Mouse (Mus musculus) CD4-positive, CD25-positive, alpha-beta regulatory T cell, adult 4 months (primary cell): ENCODE results near the gene Gatc. TPM values are rescaled to one million over a fixed set of nuclear protein-coding genes. Genes with fewer than 3 reads are reported as not detected.
"Not testable (repeated sequence)": the region's sequence is repeated elsewhere in the genome, so short reads cannot be mapped to it uniquely, and the experiment has no call there.

ENCODE experiments used
- ATAC-seq: one replicate; pipeline ENCODE4 v1.8.0; 2017
- polyA plus RNA-seq, 2 experiments: library from polyadenylated mRNA; unstranded; fragments of 100-300 nt; shearing (Covaris generic); gene quantifications; one replicate each; pipeline ENCODE4 v1.2.1; 2017

Gene Gatc
- polyA plus RNA-seq: 10 to 100 TPM; 11.8 to 13.6 TPM

GRCm38 (mm10) chr5:115340577-115341313 is at the start of gene Gatc, which contains the start of gene Triap1:
Gene Gatc, minus strand, starts transcription at chr5:115341178.
Gene Triap1, plus strand, starts transcription at chr5:115341225.
- peak; percentile 85 for ATAC-seq

- not testable (repeated sequence) for ATAC-seq
Measured at GRCm38 (mm10) chr5:115378882-115379281, 37.9 kb upstream of the Gatc start.

- no peak for ATAC-seq
Measured at GRCm38 (mm10) chr5:115375436-115375835, 34.5 kb upstream of the Gatc start.

- no peak for ATAC-seq
Measured at GRCm38 (mm10) chr5:115374204-115374820, 33.3 kb upstream of the Gatc start.

- ATAC-seq: no peak
Measured at GRCm38 (mm10) chr5:115373441-115374203, 32.6 kb upstream of the Gatc start.

GRCm38 (mm10) chr5:115371736-115372135 is 30.8 kb upstream of the Gatc start:
- ATAC-seq: no peak

- ATAC-seq: no peak
Measured at GRCm38 (mm10) chr5:115364782-115365181, 23.8 kb upstream of the Gatc start.

- no peak for ATAC-seq
Measured at GRCm38 (mm10) chr5:115362819-115363714, 22.1 kb upstream of the Gatc start.

GRCm38 (mm10) chr5:115362216-115362615 is 21.2 kb upstream of the Gatc start:
- no peak for ATAC-seq

- no peak for ATAC-seq
Measured at GRCm38 (mm10) chr5:115359851-115360372, 18.9 kb upstream of the Gatc start.

- ATAC-seq: no peak
Measured at GRCm38 (mm10) chr5:115359438-115359837, 18.5 kb upstream of the Gatc start.

- ATAC-seq: peak; percentile 68
Measured at GRCm38 (mm10) chr5:115358872-115359271, 17.9 kb upstream of the Gatc start.

- no peak for ATAC-seq
Measured at GRCm38 (mm10) chr5:115355070-115355469, 14.1 kb upstream of the Gatc start.

GRCm38 (mm10) chr5:115351348-115351747 is 10.4 kb upstream of the Gatc start:
- ATAC-seq: no peak

GRCm38 (mm10) chr5:115349225-115349555 is 8.2 kb upstream of the Gatc start:
- no peak for ATAC-seq

- ATAC-seq: peak; percentile 93
Measured at GRCm38 (mm10) chr5:115348546-115349224, 7.7 kb upstream of the Gatc start, which contains the start of gene Cox6a1. Gene Cox6a1, minus strand, starts transcription at chr5:115348981.

GRCm38 (mm10) chr5:115347564-115347963 is 6.6 kb upstream of the Gatc start:
- ATAC-seq: peak; percentile 56

GRCm38 (mm10) chr5:115341314-115342165 is 562 bp upstream of the Gatc start:
- ATAC-seq: peak; percentile 50

GRCm38 (mm10) chr5:115340007-115340406 is 971 bp downstream of the Gatc start:
- ATAC-seq: no peak

- ATAC-seq: no peak
Measured at GRCm38 (mm10) chr5:115333626-115334025, 7.4 kb downstream of the Gatc start.
